Mouse (Mus musculus) midbrain, embryonic 11.5 days (tissue): ENCODE measurements around the gene Cbx5. TPM values are rescaled to one million over a fixed set of nuclear protein-coding genes. Genes with fewer than 3 reads are reported as not detected.
A peak's percentile ranks its signal among the peaks of the same experiment; 100 is the strongest.

Experiments used
- ATAC-seq: fragments of 200-750 bp; cut with Nextera tagmentation; 2 replicates; pipeline ENCODE4 v1.8.0; 2017; ENCODE audit warnings: moderate TSS enrichment, moderate library complexity; ENCODE audit not compliant: low FRiP score
- DNase-seq: peaks from one replicate; pipeline ENCODE4 v3.0.0; 2015; ENCODE audit warnings: low spot score; ENCODE audit errors: missing footprints
- H3K27ac ChIP-seq: fragments of 300-500 bp; sonication (generic); 2 replicates; pipeline ENCODE4 v1.5.1; 2014; ENCODE audit warnings: low read depth, low read length
- H3K27me3 ChIP-seq: fragments of 300-500 bp; sonication (generic); 2 replicates; pipeline ENCODE4 v1.6.1; 2014; ENCODE audit warnings: mild to moderate bottlenecking, low read length, moderate library complexity, mixed read lengths; ENCODE audit not compliant: control insufficient read depth, insufficient read depth
- H3K36me3 ChIP-seq: fragments of 300-500 bp; sonication (generic); 2 replicates; pipeline ENCODE4 v1.6.1; 2014; ENCODE audit warnings: mild to moderate bottlenecking, low read length, moderate library complexity, mixed read lengths; ENCODE audit not compliant: control insufficient read depth, insufficient read depth
- H3K4me1 ChIP-seq: fragments of 300-500 bp; sonication (generic); 2 replicates; pipeline ENCODE4 v1.6.1; 2014; ENCODE audit warnings: low read length; ENCODE audit not compliant: control insufficient read depth, insufficient read depth
- H3K4me2 ChIP-seq: fragments of 300-500 bp; sonication (generic); 2 replicates; pipeline ENCODE4 v1.6.1; 2014; ENCODE audit warnings: mild to moderate bottlenecking, moderate library complexity
- H3K4me3 ChIP-seq: fragments of 300-500 bp; sonication (generic); 2 replicates; pipeline ENCODE4 v1.5.1; 2014; ENCODE audit warnings: low read depth, low read length
- H3K9ac ChIP-seq: fragments of 300-500 bp; sonication (generic); 2 replicates; pipeline ENCODE4 v1.6.1; 2014; ENCODE audit warnings: low read length
- H3K9me3 ChIP-seq: fragments of 300-500 bp; sonication (generic); 2 replicates; pipeline ENCODE4 v1.6.1; 2016; ENCODE audit warnings: low read length; ENCODE audit not compliant: control insufficient read depth
- WGBS: fragments of 180-500 bp; shearing (Covaris S2); extraction: QIAGEN DNeasy Blood & Tissue Kit; methylation state at CpG from one replicate; pipeline ENCODE4 v1.1.7; 2014; 5-methylcytosine and 5-hydroxymethylcytosine counted together
- microRNA counts: library from miRNA; unstranded; fragments of <30 nt; microRNA quantifications from one replicate; lab custom pipeline; 2015
- microRNA-seq: library from miRNA; unstranded; fragments of <30 nt; microRNA quantifications from one replicate; pipeline ENCODE4, GENCODE M21; 2017
- polyA plus RNA-seq: library from polyadenylated mRNA; unstranded; fragments of >200 nt; fragmentation: Nextera tagmentation; extraction: Ambion mirVana; gene quantifications from 2 replicates; pipeline ENCODE4 v1.2.1, GENCODE M21; 2014

Cbx5 gene
- polyA plus RNA-seq, 1 experiment from 2014 or later, result 206 TPM

DNA sequence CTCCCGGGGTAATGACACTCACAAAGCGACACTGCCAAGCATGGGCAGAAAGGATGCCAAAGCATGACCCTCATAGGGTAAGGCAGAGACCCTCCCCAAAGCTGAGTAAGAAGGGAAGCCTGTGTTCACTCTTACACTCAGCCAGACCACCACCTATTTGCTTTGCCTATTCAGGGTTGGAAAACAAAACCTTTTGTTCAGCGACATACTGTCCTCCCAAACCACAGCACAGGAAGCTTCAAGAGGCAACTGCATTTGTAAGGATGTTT lies 92.3 kb downstream of the Cbx5 start:
- no peak for ATAC-seq
- peaks cover 28% of the 10 kb centered on the region for H3K27me3 ChIP-seq

GRCm38 (mm10) chr15:103146627-103147421 lies 92.8 kb downstream of the Cbx5 start:
- Histone ChIP-seq H3K4me1 (peaks cover 6% of the 10 kb centered on the region; the same call in 1 of the 2 replicates), H3K27me3 (peaks cover 28% of the 10 kb centered on the region), H3K4me3 (peak overlapping the region; percentile 37), H3K9ac (peak overlapping the region; percentile 69), H3K27ac (no peak overlapping the region), H3K9me3 (no peaks in the 10 kb centered on the region), H3K4me2 (peak overlapping the region; percentile 70), H3K36me3 (no peaks in the 10 kb centered on the region)
- ATAC-seq, result peak; percentile 77; the same call in 1 of the 2 replicates
- WGBS, result under 1% methylated on average over 57 of the region's 57 CpGs
- peak; percentile 95 for DNase-seq

More for the DNA sequence above, 92.3 kb downstream of the Cbx5 start:
- Histone ChIP-seq H3K36me3 (no peaks in the 10 kb centered on the region), H3K27ac (no peak overlapping the region), H3K4me1 (peaks cover 6% of the 10 kb centered on the region; the same call in 1 of the 2 replicates), H3K4me3 (peak overlapping the region; percentile 37), H3K9me3 (no peaks in the 10 kb centered on the region), H3K9ac (peak overlapping the region; percentile 69), H3K4me2 (peak overlapping the region; percentile 70)
- DNase-seq, result no peak
- WGBS, result 8% methylated on average over 3 of the region's 3 CpGs

DNA sequence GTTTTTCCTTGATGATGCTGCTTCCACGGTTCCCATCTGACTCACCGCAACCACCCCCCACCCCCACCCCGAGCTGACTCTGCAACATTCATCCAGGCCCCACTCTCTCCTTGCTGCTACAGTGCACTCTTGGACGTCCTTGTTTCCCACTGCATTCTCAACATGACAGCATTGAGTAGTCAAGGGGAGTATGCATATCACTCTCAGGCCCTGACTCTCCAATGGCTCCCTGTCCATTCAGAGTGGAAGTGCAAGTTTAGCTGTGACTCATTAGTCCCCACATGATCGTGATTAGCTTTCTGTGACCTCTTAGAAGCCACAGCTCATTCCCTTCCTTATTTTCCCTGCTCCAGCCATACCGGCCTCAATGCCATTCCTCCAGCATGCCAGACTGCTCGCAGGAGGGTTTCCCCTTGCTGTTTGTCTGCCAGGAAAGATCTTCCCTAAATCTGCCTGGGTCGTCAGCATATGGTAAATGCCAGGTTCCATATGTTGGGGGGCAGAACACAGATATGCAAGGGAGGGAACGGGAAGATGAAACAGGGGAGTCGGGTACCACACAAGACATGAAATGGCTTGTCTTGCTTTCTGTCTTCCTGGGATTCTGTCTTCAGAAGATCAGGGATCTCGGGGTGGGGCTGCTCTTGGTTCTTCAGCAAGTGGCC lies 93.8 kb downstream of the Cbx5 start:
- Histone ChIP-seq H3K27ac (no peak overlapping the region), H3K36me3 (no peaks in the 10 kb centered on the region), H3K4me1 (peaks cover 6% of the 10 kb centered on the region; the same call in 1 of the 2 replicates), H3K4me2 (no peak overlapping the region), H3K9ac (no peak overlapping the region), H3K9me3 (no peaks in the 10 kb centered on the region), H3K27me3 (peaks cover 28% of the 10 kb centered on the region), H3K4me3 (no peak overlapping the region)
- DNase-seq, result no peak
- 72% methylated on average over 11 of the region's 11 CpGs for WGBS
- ATAC-seq, result no peak

DNA sequence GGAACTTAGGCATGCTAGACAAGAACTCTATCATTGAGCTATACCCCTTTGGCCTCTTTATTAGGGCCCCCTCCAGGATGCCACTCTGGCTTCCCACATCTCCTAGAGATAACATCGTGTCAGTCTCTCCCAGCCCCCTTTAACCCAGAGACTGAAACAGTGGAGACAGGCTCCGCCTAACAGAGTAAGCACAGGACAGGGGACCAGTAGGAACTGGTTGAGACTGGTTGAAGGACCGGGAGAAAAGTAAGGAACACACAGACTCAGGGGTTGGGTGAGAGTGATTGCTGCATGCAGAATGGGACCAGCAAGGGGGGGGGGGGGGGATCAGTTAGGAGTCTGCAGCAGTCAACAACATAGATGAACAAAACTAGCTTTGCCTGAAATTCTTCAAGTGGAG lies 95.4 kb downstream of the Cbx5 start:
- WGBS, result 43% methylated on average over 3 of the region's 3 CpGs
- H3K27me3 ChIP-seq, result peaks cover 28% of the 10 kb centered on the region
- no peak for ATAC-seq

More for the DNA sequence above, 95.4 kb downstream of the Cbx5 start:
- no peak for DNase-seq
- Histone ChIP-seq H3K4me3 (no peak overlapping the region), H3K4me1 (peaks cover 6% of the 10 kb centered on the region; the same call in 1 of the 2 replicates), H3K36me3 (no peaks in the 10 kb centered on the region), H3K9me3 (no peaks in the 10 kb centered on the region), H3K27ac (no peak overlapping the region), H3K4me2 (no peak overlapping the region), H3K9ac (no peak overlapping the region)

MicroRNA genes within 50 kb of the gene (microRNA counts, 519-probe panel; counts per million panel counts)
- microRNA mmu-miR-148b (lab: Ali Mortazavi, UCI), result 5,448 counts per million, percentile 69 among the panel's probes with 10 or more counts

Small RNAs within 50 kb of the gene (microRNA-seq; reads per million reads assigned to microRNA genes)
- 568 reads per million, percentile 72 among the genes with 10 or more reads in this experiment for gene Mir148b

Other genes with a start within 250 kb of the Cbx5 start
- not detected in 2 replicates for gene Hoxc8, start 249.2 kb downstream of the Cbx5 start, polyA plus RNA-seq
- gene Hoxc6, start 241.6 kb downstream of the Cbx5 start, polyA plus RNA-seq, result not detected in 2 replicates
- not detected in 2 replicates for gene Hoxc4, start 220.9 kb downstream of the Cbx5 start, polyA plus RNA-seq
- gene Smug1, start 72.7 kb downstream of the Cbx5 start, polyA plus RNA-seq, result 26.5 and 27.2 TPM in 2 replicates
- 1,348 and 1,391 TPM in 2 replicates for gene Hnrnpa1, start 616 bp upstream of the Cbx5 start, polyA plus RNA-seq
- 6.8 and 6.9 TPM in 2 replicates for gene Nfe2, start 18.6 kb upstream of the Cbx5 start, polyA plus RNA-seq
- 286 and 307 TPM in 2 replicates for gene Copz1, start 32.9 kb upstream of the Cbx5 start, polyA plus RNA-seq
- 0.12 and 0.23 TPM in 2 replicates for gene Gpr84, start 70.8 kb upstream of the Cbx5 start, polyA plus RNA-seq
- 19.4 and 24.3 TPM in 2 replicates for gene Zfp385a, start 100.3 kb upstream of the Cbx5 start, polyA plus RNA-seq
- gene Itga5, start 126.9 kb upstream of the Cbx5 start, polyA plus RNA-seq, result 15.9 and 18.1 TPM in 2 replicates
- not detected in 2 replicates for gene Gtsf1, start 190.7 kb upstream of the Cbx5 start, polyA plus RNA-seq
- gene Gtsf2, start 208.7 kb upstream of the Cbx5 start, polyA plus RNA-seq, result 0.23 TPM in 1 of 2 replicates, not detected in the other
- 2.4 and 2.7 TPM in 2 replicates for gene Nckap1l, start 214.0 kb upstream of the Cbx5 start, polyA plus RNA-seq